Mouse (Mus musculus) left cerebral cortex, adult 6 months (tissue): ENCODE data around the gene Gmppa. TPM values are rescaled to one million over a fixed set of nuclear protein-coding genes. Genes with fewer than 3 reads are reported as not detected.

Experiments used
- long read RNA-seq, 2 experiments: library from polyadenylated mRNA; unstranded; transcript quantifications; one replicate each; pipeline ENCODE4 v2.0.0; 2019 to 2020
- polyA plus RNA-seq: library from polyadenylated mRNA; unstranded; fragments of <200 nt; fragmentation: Nextera tagmentation; gene quantifications from 2 replicates; pipeline ENCODE4 v1.2.3, GENCODE M21; 2021

Gene Gmppa
- 27.0 and 29.7 TPM in 2 replicates for polyA plus RNA-seq
- long read RNA-seq, experiment 1, transcript Gmppa-201 (13 exons, 1,539 nt), result major isoform, 24 of 81 reads
- long read RNA-seq, experiment 1, transcript Gmppa-202 (14 exons, 1,692 nt), result minor isoform, 5 of 81 reads
- long read RNA-seq, experiment 1, partial matches to known transcripts, result 34 of 81 reads
- long read RNA-seq, experiment 1, other reads (novel, unspliced or antisense), result 18 of 81 reads
- long read RNA-seq, experiment 2, transcript Gmppa-201 (13 exons, 1,539 nt), result major isoform, 11 of 23 reads
- long read RNA-seq, experiment 2, partial matches to known transcripts, result 3 of 23 reads
- long read RNA-seq, experiment 2, other reads (novel, unspliced or antisense), result 3 of 23 reads

GRCm38 (mm10) chr1:75435475-75436328, at the start of gene Gmppa:
Gmppa (plus strand) TSS chr1:75435930.

GRCm38 (mm10) chr1:75450314-75451005, 14.7 kb downstream of the Gmppa start, which contains the start of gene Asic4:
Asic4 (plus strand) TSS chr1:75450436.

GRCm38 (mm10) chr1:75478916-75479634, 43.3 kb downstream of the Gmppa start, which contains the start of the genes Chpf and Tmem198:
Chpf (minus strand) TSS chr1:75479307.
Tmem198 (plus strand) TSS chr1:75479532.

Other genes starting within 250 kb of the Gmppa start
- gene Ankzf1, start 243.8 kb upstream of the Gmppa start, polyA plus RNA-seq, result 12.1 and 13.1 TPM in 2 replicates
- gene Atg9a, start 243.7 kb upstream of the Gmppa start, polyA plus RNA-seq, result 44.9 and 63.6 TPM in 2 replicates
- 1.8 and 2.2 TPM in 2 replicates for gene Glb1l, start 225.1 kb upstream of the Gmppa start, polyA plus RNA-seq
- 79.4 and 83.1 TPM in 2 replicates for gene Stk16, start 225.1 kb upstream of the Gmppa start, polyA plus RNA-seq
- 232 and 261 TPM in 2 replicates for gene Tuba4a, start 216.1 kb upstream of the Gmppa start, polyA plus RNA-seq
- gene A630095N17Rik, start 203.8 kb upstream of the Gmppa start, polyA plus RNA-seq, result not detected in 2 replicates
- 57.8 and 73.1 TPM in 2 replicates for gene Dnajb2, start 199.5 kb upstream of the Gmppa start, polyA plus RNA-seq
- 113 and 159 TPM in 2 replicates for gene Ptprn, start 171.4 kb upstream of the Gmppa start, polyA plus RNA-seq
- 215 and 275 TPM in 2 replicates for gene Resp18, start 157.5 kb upstream of the Gmppa start, polyA plus RNA-seq
- gene Dnpep, start 117.9 kb upstream of the Gmppa start, polyA plus RNA-seq, result 81.6 and 92.2 TPM in 2 replicates
- gene Des, start 75.6 kb upstream of the Gmppa start, polyA plus RNA-seq, result 1.2 and 1.5 TPM in 2 replicates
- gene Speg, start 60.6 kb upstream of the Gmppa start, polyA plus RNA-seq, result 46.1 and 63.7 TPM in 2 replicates
- gene Asic4, start 14.5 kb downstream of the Gmppa start, polyA plus RNA-seq, result 2.7 and 3.6 TPM in 2 replicates
- gene Chpf, start 43.4 kb downstream of the Gmppa start, polyA plus RNA-seq, result 47.4 and 88.6 TPM in 2 replicates
- 52.6 and 63.4 TPM in 2 replicates for gene Tmem198, start 43.6 kb downstream of the Gmppa start, polyA plus RNA-seq
- 5.8 and 8.1 TPM in 2 replicates for gene Obsl1, start 70.5 kb downstream of the Gmppa start, polyA plus RNA-seq
- gene Inha, start 71.1 kb downstream of the Gmppa start, polyA plus RNA-seq, result 3.2 and 4.8 TPM in 2 replicates
- 12.6 and 13.3 TPM in 2 replicates for gene Stk11ip, start 85.6 kb downstream of the Gmppa start, polyA plus RNA-seq
- 29.4 and 48.5 TPM in 2 replicates for gene Slc4a3, start 110.3 kb downstream of the Gmppa start, polyA plus RNA-seq